Mouse (Mus musculus) kidney, postnatal 14 days (tissue): ENCODE measurements at regions not wholly inside any gene's neighbourhood (a gene's known extent, or its start where the extent isn't known, plus 50 kb on each side); places are given as distances from the start of the nearest gene placed in this dataset.
A peak's percentile ranks its signal among the peaks of the same experiment; 100 is the strongest.

Source experiments
- DNase-seq: peaks from one replicate; pipeline ENCODE4 v3.0.0; 2022; ENCODE audit warnings: mixed read lengths

DNA sequence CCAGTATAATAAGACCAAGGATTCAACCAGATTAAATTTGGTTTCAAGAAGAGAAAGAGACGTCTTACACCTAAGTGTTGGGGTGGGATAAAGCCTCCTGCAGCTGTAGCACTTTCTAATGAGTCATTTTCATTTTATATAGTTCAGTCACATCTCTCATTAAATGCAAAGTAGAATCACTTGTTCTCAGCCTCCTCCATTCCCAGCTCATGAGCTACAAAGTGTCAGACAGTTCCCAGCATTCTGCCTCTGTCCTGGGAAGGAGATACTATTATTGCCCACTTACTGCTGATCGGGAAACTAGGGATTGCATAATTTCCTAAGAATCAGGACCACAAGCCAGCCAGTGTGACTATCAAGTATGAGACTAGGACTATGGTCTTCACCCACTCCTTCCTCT lies 158.9 kb downstream of the Tph2 start:
- DNase-seq, result no peak

GRCm38 (mm10) chr10:115019443-115019842 lies 165.4 kb downstream of the Tph2 start:
- no peak for DNase-seq

DNA sequence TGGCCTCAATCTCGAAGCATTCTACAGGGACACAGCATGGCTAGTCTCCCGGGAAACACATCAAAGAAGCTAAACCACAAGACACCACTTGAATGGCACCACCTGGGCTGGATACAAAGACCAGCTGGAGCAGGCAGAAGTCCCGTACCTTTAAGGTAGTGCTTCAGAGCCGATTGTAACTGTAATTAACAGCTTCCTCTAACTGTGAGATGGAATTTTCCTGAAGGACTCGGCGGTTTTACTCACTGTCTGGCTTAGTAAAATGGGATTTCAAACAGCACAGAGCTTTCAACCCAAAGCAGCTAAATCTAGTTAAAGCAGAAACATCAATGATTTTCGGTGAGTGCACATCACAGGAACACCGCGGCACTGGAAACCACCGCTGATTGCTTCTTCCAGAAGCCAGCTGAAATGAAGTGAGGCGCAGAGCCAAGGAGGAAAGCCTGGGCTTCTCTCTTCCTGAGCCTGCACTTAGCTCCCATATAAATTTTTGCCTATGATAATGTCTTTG lies 171.3 kb downstream of the Tph2 start:
- DNase-seq, result no peak

- no peak for DNase-seq
Observed at GRCm38 (mm10) chr10:115012922-115013321, 171.9 kb downstream of the Tph2 start.

DNA sequence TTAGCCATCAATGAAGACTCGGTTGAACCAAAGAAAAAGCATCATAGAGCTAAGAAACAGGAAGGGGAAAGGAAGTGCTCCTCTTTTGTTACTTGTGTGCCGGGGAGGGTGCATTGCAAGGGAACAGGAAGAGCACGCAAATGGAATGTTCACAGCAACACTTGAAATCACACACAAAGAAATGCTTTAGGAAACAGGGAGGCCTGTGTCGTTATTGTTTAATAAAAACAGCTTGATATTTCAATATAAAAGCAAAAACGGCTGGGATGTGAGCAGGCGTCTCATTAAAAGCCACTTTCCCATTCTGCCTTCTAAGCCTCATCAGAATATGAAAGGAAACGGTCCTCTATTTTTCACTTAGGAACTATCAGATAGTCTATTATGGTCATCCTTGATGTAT lies 172.5 kb downstream of the Tph2 start:
- no peak for DNase-seq

DNA sequence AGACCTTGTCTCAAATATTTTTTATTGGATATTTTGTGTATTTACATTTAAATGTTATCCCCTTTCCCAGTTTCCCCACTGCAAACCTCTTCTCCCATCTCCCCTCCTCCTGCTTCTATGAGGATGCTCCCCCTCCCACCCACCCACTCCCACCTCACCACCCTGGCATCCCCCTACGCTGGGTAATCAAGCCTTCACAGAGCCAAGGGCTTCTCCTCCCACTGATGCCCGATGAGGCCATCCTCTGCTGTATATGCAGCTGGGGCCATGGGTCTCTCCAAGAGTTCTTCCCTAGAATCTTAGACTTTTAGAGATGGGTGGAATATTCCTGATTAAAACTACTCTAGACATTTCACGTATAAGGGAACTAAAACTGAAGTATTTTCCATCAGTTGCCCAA lies 172.9 kb downstream of the Tph2 start:
- DNase-seq, result no peak

- DNase-seq, result no peak
Observed at GRCm38 (mm10) chr10:114996400-114996799, 188.4 kb downstream of the Tph2 start.

DNA sequence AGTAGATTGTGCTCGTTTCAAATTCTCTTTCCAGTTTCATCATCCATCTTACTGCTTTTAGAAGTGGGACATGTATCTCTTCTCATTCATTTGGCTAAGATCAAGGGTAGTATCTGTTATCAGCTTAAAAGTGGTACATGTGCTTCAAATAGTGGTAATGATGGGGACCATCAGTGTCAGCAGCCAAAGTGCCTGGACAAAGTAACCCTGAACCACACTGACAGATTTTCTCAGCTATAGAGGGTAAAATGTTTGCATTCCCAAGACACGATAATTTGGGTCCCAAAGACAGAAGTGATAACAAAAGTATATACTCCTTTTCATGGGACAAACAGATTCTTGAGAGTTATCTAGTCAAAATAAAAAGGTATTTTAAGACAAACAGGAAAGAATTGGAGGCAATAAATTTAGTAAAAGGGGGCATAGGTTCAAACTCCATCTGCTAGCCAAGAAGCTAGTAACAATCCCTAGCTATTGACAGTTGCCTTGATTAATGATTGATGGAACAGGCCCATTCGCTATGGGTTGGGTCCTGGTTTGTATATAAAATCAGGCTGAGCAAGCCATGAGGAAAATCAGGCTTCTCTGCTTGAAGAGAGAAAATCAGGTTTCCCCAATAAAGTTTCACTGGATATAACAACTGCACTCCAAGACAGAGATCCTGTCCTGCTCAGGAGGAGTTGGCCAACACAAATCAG lies 189.5 kb downstream of the Tph2 start:
- no peak for DNase-seq

- no peak for DNase-seq
Observed at GRCm38 (mm10) chr10:114988453-114989226, 186.5 kb upstream of the Trhde start.

GRCm38 (mm10) chr10:114972364-114972763 lies 170.3 kb upstream of the Trhde start:
- DNase-seq, result no peak

DNA sequence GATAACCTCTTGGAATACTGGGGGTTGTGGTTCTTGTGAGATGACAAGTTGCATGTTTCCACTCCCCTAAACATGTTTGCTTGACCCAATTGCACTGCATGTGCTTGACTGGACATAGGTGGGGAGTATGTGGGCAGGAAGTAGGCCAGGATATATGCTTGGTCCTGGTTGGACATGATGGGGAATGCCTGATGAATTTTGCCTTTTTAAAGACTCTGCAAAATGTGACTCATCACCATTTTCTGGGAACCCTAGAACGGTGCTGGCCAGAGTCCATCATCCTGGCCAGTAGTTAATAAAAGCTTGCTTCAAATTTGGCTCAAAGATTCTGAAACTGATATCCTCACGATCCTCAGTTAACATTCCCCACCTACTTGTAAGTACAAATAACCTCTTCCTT lies 161.5 kb upstream of the Trhde start:
- DNase-seq, result no peak

GRCm38 (mm10) chr10:114957909-114958308 lies 155.8 kb upstream of the Trhde start:
- DNase-seq, result no peak

- no peak for DNase-seq
Observed at GRCm38 (mm10) chr10:114956257-114956656, 154.2 kb upstream of the Trhde start.

GRCm38 (mm10) chr10:114955608-114956007 lies 153.5 kb upstream of the Trhde start:
- no peak for DNase-seq

DNA sequence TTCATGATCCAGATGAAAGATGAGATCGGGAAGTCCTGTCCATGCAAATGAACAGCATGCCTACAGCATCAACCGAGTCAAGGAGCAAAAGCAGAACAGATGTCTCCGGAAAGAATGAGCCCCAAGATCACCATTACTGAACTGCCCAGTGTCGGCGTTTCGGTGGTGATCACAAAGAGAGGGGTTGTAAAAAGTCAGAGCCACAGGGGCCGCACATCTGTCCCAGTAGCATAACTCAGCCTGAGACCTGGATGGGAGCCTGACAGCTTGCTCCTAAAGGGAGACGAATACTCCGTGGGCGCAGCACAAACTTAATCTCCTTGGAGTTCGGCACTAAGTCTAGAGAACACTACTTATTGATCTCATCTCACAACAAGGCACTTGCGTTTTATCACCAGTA lies 151.3 kb upstream of the Trhde start:
- no peak for DNase-seq

DNA sequence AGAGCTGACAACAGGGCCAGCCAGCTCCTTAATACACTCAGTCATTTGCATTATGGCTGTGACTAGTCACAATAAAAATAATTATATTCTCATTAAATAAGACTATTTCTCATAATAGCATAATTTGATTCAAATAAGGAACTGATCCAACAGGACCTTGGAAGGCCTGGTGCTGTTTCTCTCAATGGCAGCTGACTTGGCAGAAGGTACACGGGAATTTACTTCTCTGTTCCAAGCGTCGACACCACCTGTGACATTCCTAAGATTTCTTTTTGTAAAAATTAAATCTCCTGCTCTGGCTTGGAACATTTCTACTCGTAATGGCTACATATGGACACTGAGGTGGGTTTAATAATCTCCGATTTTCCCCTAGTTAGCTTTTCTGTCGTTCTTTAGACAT lies 147.1 kb upstream of the Trhde start:
- DNase-seq, result no peak

DNA sequence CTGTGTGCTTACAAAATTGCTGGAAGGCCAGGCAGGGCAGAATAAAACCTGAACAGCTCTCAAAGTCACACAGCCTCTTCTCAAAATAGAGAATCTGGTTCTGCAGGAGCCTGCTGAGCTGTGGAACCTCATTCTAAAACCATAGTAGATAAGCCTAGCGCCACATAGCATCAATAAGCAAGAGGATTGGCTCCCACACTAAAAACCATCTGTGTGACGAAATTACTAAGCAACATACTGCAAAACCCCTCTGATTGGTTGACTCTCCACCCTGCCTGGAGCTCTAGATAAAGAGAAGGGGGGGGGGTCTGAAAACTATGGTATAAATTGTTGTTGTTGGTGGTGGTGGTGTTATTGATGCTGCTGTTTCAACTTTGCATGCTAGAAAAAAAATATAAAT lies 122.6 kb upstream of the Trhde start:
- no peak for DNase-seq

GRCm38 (mm10) chr10:114913971-114914370 lies 111.9 kb upstream of the Trhde start:
- DNase-seq, result no peak

GRCm38 (mm10) chr10:114891916-114892315 lies 89.8 kb upstream of the Trhde start:
- DNase-seq, result no peak

- DNase-seq, result no peak
Observed at GRCm38 (mm10) chr10:114890726-114891430, 88.8 kb upstream of the Trhde start.

DNA sequence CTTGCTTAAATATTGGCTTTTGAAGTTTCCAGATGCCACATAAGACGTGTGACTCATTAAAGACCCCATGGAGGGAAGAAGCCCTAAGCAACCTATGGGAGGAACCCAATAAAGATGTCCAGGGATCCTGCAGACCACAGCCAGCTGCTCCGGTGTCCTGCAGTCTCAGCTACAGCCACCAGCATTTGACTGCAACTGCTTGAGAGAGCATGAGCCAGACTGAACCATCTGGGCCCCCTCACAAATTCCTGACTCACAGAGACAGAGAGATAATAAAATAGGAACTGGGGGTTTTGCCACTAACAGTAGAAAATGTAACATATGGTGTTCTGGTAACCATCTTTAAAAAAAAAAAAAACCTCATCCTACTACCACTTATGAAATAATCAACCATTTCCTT lies 69.1 kb upstream of the Trhde start:
- no peak for DNase-seq

GRCm38 (mm10) chr10:114857166-114857565 lies 55.1 kb upstream of the Trhde start:
- peak; percentile 4 for DNase-seq

- no peak for DNase-seq
Observed at GRCm38 (mm10) chr10:114852688-114853087, 50.6 kb upstream of the Trhde start.
